Mouse (Mus musculus) G1E (cell line): ENCODE measurements at regions not wholly inside any gene's neighbourhood (a gene's known extent, or its start where the extent isn't known, plus 50 kb on each side); places are given as distances from the start of the nearest gene placed in this dataset.

Source experiments
- ATAC-seq: 2 replicates; pipeline ENCODE4 v1.8.0; 2016; ENCODE audit warnings: mild to moderate bottlenecking; ENCODE audit not compliant: insufficient number of reproducible peaks, poor library complexity, low FRiP score, severe bottlenecking; ENCODE audit errors: extremely low read depth
- DNase-seq: peaks from one replicate; pipeline ENCODE4 v3.0.0; 2012; ENCODE audit warnings: low spot score
- H3K27me3 ChIP-seq: 2 replicates; pipeline ENCODE4 v1.6.1; 2012; ENCODE audit warnings: mild to moderate bottlenecking, low read length, inconsistent platforms; ENCODE audit not compliant: insufficient read depth
- H3K36me3 ChIP-seq: replicated peaks from 2 replicates; pipeline ENCODE3; 2012; ENCODE audit warnings: mild to moderate bottlenecking, inconsistent platforms
- H3K4me1 ChIP-seq: 2 replicates; pipeline ENCODE4 v1.6.1; 2012; ENCODE audit warnings: low read depth, low read length, inconsistent platforms, mixed read lengths; ENCODE audit not compliant: insufficient read depth
- H3K4me3 ChIP-seq: 2 replicates; pipeline ENCODE4 v1.5.1; 2012; ENCODE audit warnings: low read depth, mild to moderate bottlenecking, inconsistent platforms, low read length, moderate library complexity, mixed read lengths
- H3K9me3 ChIP-seq: replicated peaks from 2 replicates; pipeline ENCODE4 v1.6.1; 2012; ENCODE audit warnings: inconsistent platforms
- CTCF ChIP-seq: IDR thresholded peaks from 2 replicates; pipeline ENCODE4 v1.5.1; 2012; ENCODE audit warnings: low read depth, low read length, inconsistent platforms, mixed read lengths
- GATA1 ChIP-seq: IDR thresholded peaks from 2 replicates; pipeline ENCODE4 v1.6.1; 2012; ENCODE audit warnings: borderline replicate concordance, low read length, inconsistent platforms, mixed read lengths
- GATA2 ChIP-seq: IDR thresholded peaks from 2 replicates; pipeline ENCODE4 v1.6.1; 2012; ENCODE audit warnings: low read depth, low read length, inconsistent platforms, borderline replicate concordance
- POLR2AphosphoS5 ChIP-seq: IDR thresholded peaks from 2 replicates; pipeline ENCODE4 v1.6.1; 2012; ENCODE audit warnings: low read depth, low read length, inconsistent platforms; ENCODE audit not compliant: insufficient replicate concordance
- TAL1 ChIP-seq: conservative IDR thresholded peaks from 2 replicates; pipeline ENCODE4 v1.6.1; 2012; ENCODE audit warnings: low read depth, low read length, inconsistent platforms, mixed read lengths

DNA sequence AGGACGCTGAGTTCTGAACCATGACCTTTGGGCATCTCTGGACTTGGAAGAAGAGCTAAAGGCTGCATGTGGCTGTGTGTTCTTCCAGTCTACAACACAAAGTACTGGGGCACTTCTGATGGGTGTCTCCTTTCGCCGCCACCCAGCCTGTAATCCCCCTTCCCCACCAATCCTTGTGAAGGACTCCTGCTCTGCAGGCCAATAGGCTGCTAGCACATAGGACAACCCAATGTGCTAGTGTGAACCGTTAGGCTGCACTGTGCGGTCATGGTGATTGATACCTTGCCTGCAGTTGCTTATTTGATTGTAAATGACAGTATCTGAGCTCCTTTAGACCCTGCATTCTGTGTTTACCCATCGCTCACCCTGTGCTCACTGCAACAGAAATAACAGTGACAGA, 59.5 kb upstream of the Fxr1 start:
- Histone ChIP-seq H3K4me3 (no peak overlapping the region), H3K4me1 (peaks cover 83% of the 10 kb centered on the region)
- no peak for ATAC-seq

DNA sequence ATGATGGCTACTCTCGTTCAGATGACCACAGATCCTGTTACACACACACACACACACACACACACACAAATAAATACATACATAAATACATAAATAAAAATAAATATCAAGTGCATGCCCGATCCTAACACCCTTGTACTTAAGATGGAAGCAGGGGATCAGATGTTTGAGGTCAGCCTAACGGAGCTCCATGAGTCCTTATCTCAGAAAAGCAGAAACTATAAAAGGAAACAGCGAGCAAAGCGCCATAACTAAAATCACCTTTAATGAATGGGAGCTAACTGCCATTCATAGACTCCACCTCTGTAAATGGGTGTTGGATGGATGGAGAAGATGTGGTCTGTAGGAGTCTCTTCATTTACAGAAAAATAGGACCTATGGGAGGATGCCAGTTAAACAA, 56.8 kb upstream of the Fxr1 start:
- DNase-seq (peak; percentile 31), ATAC-seq (peak; percentile 73)
- peaks cover 66% of the 10 kb centered on the region for H3K4me1 ChIP-seq

More for the DNA sequence above, 59.5 kb upstream of the Fxr1 start:
- no peaks in the 10 kb centered on the region for H3K36me3 ChIP-seq
- H3K9me3 ChIP-seq, result no peaks in the 10 kb centered on the region
- DNase-seq, result peak; percentile 26
- no peaks in the 10 kb centered on the region for H3K27me3 ChIP-seq
- TF ChIP-seq POLR2AphosphoS5, result no peak
- TF ChIP-seq TAL1, result no peak
- TF ChIP-seq GATA1, result no peak
- no peak for TF ChIP-seq CTCF
- no peak for TF ChIP-seq GATA2

DNA sequence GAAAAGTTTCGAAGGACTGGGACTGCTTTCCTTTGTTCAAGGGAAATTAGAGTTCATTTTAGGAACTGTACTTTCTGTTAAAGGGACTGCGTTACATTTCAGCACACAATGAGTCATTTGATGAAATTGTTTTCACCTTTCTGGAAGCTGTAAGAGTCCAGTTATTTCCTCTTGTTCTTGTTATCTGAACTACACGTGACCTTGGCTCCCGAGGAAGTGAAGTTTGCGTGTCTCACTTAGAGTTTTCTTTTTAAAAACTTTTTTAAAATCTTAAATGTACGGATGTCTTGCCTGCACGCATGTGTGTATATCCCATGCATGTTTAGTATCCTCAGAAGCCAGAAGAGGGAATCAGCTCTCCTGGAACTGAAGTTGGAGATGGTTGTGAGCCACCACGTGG, 52.6 kb upstream of the Fxr1 start:
- Histone ChIP-seq H3K9me3 (no peaks in the 10 kb centered on the region), H3K36me3 (no peaks in the 10 kb centered on the region), H3K27me3 (no peaks in the 10 kb centered on the region), H3K4me1 (peaks cover 68% of the 10 kb centered on the region), H3K4me3 (no peak overlapping the region)
- ATAC-seq, result no peak
- DNase-seq, result no peak
- TF ChIP-seq POLR2AphosphoS5 (no peak), GATA1 (no peak), GATA2 (no peak), CTCF (no peak), TAL1 (no peak)

More for the DNA sequence above, 56.8 kb upstream of the Fxr1 start:
- Histone ChIP-seq H3K4me3 (no peak overlapping the region), H3K27me3 (no peaks in the 10 kb centered on the region), H3K36me3 (no peaks in the 10 kb centered on the region), H3K9me3 (no peaks in the 10 kb centered on the region)
- no peak for TF ChIP-seq POLR2AphosphoS5
- peak; percentile 55 for TF ChIP-seq TAL1
